Mouse (Mus musculus) liver, postnatal 0 days (tissue): ENCODE measurements around the gene Ehbp1.

Experiments
- CTCF ChIP-seq: sonication (generic); IDR thresholded peaks from 2 replicates; pipeline ENCODE4 v1.5.1; 2016; ENCODE audit warnings: antibody characterized with exemption, low read depth
- EP300 ChIP-seq: IDR thresholded peaks from 2 replicates; pipeline ENCODE4 v1.6.1; 2016; ENCODE audit warnings: antibody characterized with exemption, low read depth, mild to moderate bottlenecking

GRCm38 (mm10) chr11:22234739-22235138 lies 107.4 kb downstream of the Ehbp1 start:
- TF ChIP-seq EP300 (no peak), CTCF (peak; percentile 47)
